Mouse (Mus musculus) G1E-ER4 (cell line): ENCODE results near the gene Gm9774. TPM values are rescaled to one million over a fixed set of nuclear protein-coding genes. Genes with fewer than 3 reads are reported as not detected.

Experiments
- GATA1 ChIP-seq: IDR thresholded peaks from one replicate; pipeline ENCODE4 v1.8.0; 2012; ENCODE audit warnings: low read length, inconsistent platforms
- polyA plus RNA-seq: library from polyadenylated mRNA; stranded (reverse); fragments of >175 nt; gene quantifications from 2 replicates; pipeline ENCODE4 v1.2.3, GENCODE M21; 2012

Gm9774 gene
- 12.8 and 15.9 TPM in 2 replicates for polyA plus RNA-seq

GRCm38 (mm10) chr3:92429323-92429722 lies at the start of gene Gm9774:
Gene Gm9774, minus strand, starts transcription at chr3:92429423.
- TF ChIP-seq GATA1: no peak

DNA sequence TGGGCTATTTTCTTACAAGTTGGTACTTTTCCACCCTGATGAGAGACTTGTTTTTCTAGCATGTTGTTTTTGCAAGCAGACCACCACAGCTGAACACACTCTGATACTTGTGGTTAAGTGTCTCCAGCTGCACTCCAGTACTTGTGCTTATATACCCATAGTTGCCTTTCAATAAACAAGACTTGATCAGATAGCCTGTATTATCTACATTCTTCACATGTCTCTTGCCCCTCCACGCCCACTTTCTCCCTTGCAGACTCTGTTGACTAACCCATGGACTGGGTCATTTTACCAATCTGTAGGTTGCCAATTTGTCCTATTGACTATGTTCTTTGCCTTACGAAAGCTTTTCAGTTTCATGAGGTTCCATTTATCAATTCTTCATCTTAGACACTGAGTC lies 40.9 kb upstream of the Gm9774 start:
- no peak for TF ChIP-seq GATA1

GRCm38 (mm10) chr3:92467424-92467823 lies 38.2 kb upstream of the Gm9774 start:
- TF ChIP-seq GATA1: no peak

DNA sequence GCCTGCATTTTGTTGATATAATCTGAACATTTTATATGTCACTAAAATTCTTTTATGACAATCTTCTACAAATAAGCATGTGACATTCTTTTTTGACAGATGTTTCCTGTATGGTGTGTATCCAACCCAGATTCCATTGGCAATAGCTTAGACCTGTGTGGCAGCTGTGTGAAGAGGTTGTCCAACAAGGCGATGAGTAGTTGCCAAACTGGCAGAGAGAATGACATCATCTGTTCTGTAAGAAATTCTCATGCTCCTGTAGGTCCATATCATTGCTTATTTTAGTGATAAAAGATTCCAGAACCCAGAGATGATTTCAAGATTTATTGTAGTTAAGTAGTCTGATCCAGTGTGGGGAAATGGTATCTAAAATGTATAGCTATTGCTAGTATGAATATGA lies 37.4 kb upstream of the Gm9774 start:
- no peak for TF ChIP-seq GATA1

DNA sequence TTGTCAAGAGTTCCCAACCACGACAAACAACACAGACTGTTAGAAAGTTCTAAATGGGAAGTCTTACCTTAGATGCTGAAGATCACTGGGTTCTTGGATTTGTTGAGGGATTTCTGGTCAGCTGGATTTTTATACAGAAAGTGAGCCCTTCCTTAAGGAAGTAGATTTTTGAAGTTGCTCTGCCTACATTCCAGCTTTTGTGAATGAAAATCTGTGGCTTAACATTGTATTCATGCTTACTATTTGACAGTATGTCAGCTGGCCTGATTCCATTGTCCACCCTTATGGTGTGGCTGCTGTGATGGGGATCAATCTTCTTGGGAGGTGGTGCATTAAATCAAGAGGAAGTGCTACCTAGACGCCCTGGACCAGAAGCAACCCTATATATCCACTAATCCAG lies 29.4 kb upstream of the Gm9774 start, which contains the start of gene Sprr3:
Gene Sprr3 (minus strand): TSS at position 101 of the 400 bp plus-strand sequence.
- no peak for TF ChIP-seq GATA1

DNA sequence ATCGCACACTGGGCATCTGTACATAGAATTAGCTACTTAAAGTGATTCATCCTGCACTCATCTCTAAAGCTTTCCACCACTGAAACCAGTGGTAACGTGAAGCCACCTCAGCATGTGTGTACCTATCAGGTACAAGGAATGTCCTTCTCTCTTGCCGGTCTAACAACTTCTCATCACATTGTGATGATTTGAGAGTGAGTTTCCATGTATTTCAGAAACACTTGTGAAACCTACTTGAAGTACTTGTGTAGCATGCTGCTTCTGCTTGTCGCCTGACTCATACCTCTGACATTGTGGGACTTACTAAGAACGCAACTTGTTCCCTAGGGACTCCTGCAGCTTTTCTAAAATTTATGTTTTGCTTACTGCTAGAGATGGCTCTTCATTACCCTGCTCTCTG lies 25.9 kb upstream of the Gm9774 start:
- TF ChIP-seq GATA1: no peak

- TF ChIP-seq GATA1: no peak
These were observed 11.0 kb upstream of the Gm9774 start for GRCm38 (mm10) chr3:92440177-92440576.

DNA sequence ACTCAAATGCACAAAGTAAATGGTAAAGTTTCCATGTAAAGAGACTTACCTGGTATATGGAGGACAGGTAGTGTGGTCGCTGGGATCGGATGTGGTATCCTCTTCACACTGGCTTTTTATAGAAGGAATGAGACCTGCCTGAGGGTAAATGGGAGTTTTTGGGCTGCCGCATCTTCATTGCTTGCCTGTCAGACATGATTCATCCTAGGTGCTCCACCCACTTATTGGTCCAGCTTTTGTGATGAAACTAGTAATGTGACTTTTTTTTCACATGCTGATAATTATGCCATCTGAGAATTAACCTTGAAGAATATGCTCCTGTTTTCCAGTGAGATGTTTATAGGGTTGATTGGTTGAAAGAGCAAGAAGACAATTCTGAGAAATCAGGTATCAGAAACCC lies 9.5 kb upstream of the Gm9774 start, which contains the start of gene Sprr1b:
Gene Sprr1b (minus strand): TSS at position 101 of the 400 bp plus-strand sequence.
- no peak for TF ChIP-seq GATA1

- TF ChIP-seq GATA1: no peak
These were observed 3.1 kb upstream of the Gm9774 start, which contains the start of gene Sprr2k for GRCm38 (mm10) chr3:92432282-92432681. Gene Sprr2k, plus strand, starts transcription at chr3:92432582.

- no peak for TF ChIP-seq GATA1
These were observed 11.4 kb downstream of the Gm9774 start, which contains the start of gene Sprr2j-ps for GRCm38 (mm10) chr3:92417782-92418181. Gene Sprr2j-ps, plus strand, starts transcription at chr3:92418082.

DNA sequence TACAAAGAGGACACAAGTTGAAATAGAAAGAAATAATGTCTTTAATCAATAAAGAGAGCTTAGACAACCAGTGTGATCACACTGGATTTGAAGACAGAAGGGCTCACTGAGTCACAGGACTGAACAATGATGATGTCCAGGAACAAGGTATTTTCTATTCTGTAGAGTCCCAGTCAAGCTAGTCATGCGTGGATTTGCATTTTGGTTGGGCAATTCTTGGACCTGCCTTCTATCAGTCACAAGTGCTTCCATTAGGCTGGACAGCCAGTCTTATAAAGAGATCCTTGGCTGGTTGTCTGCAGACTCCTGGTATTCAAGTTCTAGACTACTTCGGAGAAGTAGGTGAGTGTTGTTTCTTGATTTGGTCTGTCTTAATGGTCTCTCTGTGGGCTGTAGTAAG lies 21.5 kb downstream of the Gm9774 start, which contains the start of gene Sprr2i:
Gene Sprr2i (plus strand): TSS at position 301 of the 400 bp plus-strand sequence.
- no peak for TF ChIP-seq GATA1

DNA sequence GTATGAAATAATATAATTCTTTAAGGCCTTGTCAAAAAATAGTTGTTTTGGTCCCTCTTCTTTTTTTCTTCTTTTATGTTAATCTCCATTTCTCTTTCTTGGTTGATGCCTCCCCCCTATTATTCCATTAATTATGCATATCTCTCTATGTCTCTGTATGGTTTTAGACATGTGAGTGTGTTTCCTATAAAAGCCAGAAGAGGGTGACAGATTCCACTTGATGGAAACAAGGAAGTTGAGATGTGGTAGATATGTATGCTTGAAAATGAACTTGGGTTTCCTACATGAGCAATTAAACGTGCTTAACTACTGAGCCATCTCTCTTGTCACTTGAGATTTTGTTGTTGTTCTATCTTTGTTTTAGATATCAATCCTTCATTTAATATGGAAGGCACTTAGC lies 34.9 kb downstream of the Gm9774 start:
- no peak for TF ChIP-seq GATA1

DNA sequence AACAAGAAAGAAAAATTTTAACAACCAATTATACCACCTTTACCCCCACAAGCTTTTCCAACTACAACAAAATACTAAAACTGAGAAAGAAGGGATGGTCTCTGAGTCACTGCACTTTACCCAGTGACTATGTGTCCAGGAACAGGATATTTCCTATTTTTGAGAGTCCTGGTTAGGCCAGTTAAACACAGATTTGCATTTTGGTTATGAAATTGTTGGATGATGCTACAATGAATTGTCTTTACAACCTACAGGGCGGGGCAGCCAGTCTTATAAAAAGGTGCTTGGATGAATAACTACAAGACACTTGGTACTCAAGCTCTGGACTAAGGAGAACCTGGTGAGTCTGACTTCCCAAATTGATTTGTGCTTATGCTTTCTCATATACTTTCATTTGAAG lies 43.8 kb downstream of the Gm9774 start, which contains the start of gene Sprr2h:
Gene Sprr2h (plus strand): TSS at position 301 of the 400 bp plus-strand sequence.
- TF ChIP-seq GATA1: no peak

Other genes starting within 250 kb of the Gm9774 start
- not detected in 2 replicates for gene Sprr2a1, start 213.6 kb downstream of the Gm9774 start, polyA plus RNA-seq
- not detected in 2 replicates for gene Sprr2a2, start 213.5 kb downstream of the Gm9774 start, polyA plus RNA-seq
- not detected in 2 replicates for gene Sprr2a3, start 144.0 kb downstream of the Gm9774 start, polyA plus RNA-seq
- not detected in 2 replicates for gene Sprr2b, start 112.8 kb downstream of the Gm9774 start, polyA plus RNA-seq
- gene Sprr2d, start 90.3 kb downstream of the Gm9774 start, polyA plus RNA-seq: not detected in 2 replicates
- not detected in 2 replicates for gene Sprr2e, start 77.3 kb downstream of the Gm9774 start, polyA plus RNA-seq
- not detected in 2 replicates for gene Sprr2f, start 64.2 kb downstream of the Gm9774 start, polyA plus RNA-seq
- gene Sprr2h, start 43.7 kb downstream of the Gm9774 start, polyA plus RNA-seq: not detected in 2 replicates
- not detected in 2 replicates for gene Sprr2i, start 21.4 kb downstream of the Gm9774 start, polyA plus RNA-seq
- gene Sprr2j-ps, start 11.3 kb downstream of the Gm9774 start, polyA plus RNA-seq: not detected in 2 replicates
- gene Sprr2k, start 3.2 kb upstream of the Gm9774 start, polyA plus RNA-seq: not detected in 2 replicates
- not detected in 2 replicates for gene Sprr1b, start 9.4 kb upstream of the Gm9774 start, polyA plus RNA-seq
- not detected in 2 replicates for gene Sprr3, start 29.3 kb upstream of the Gm9774 start, polyA plus RNA-seq
- not detected in 2 replicates for gene Sprr1a, start 56.5 kb upstream of the Gm9774 start, polyA plus RNA-seq
- not detected in 2 replicates for gene Sprr4, start 71.1 kb upstream of the Gm9774 start, polyA plus RNA-seq
- not detected in 2 replicates for gene 2310046K23Rik, start 105.1 kb upstream of the Gm9774 start, polyA plus RNA-seq
- gene Ivl, start 144.3 kb upstream of the Gm9774 start, polyA plus RNA-seq: not detected in 2 replicates
- gene Smcp, start 159.6 kb upstream of the Gm9774 start, polyA plus RNA-seq: not detected in 2 replicates
- gene 2210017I01Rik, start 178.1 kb upstream of the Gm9774 start, polyA plus RNA-seq: not detected in 2 replicates
- gene Lce6a, start 192.2 kb upstream of the Gm9774 start, polyA plus RNA-seq: not detected in 2 replicates
- gene Lce1a1, start 218.9 kb upstream of the Gm9774 start, polyA plus RNA-seq: not detected in 2 replicates
- not detected in 2 replicates for gene Lce1b, start 227.5 kb upstream of the Gm9774 start, polyA plus RNA-seq
- not detected in 2 replicates for gene Lce1a2, start 240.9 kb upstream of the Gm9774 start, polyA plus RNA-seq
- gene Lce1c, start 249.8 kb upstream of the Gm9774 start, polyA plus RNA-seq: not detected in 2 replicates